Mouse (Mus musculus): ENCODE data around the gene Mfsd12. TPM values are rescaled to one million over a fixed set of nuclear protein-coding genes. Genes with fewer than 3 reads are reported as not detected.
A peak's percentile ranks its signal among the peaks of the same experiment; 100 is the strongest.

The Mfsd12 gene
- total RNA-seq (2022) = 10 to 100 TPM; 40.7 to 46.7 (median 43.6) TPM

GRCm38 (mm10) chr10:81356991-81357844, at the start of gene Mfsd12:
Gene Mfsd12, plus strand, starts transcription at chr10:81357491.
- peak; percentile 75 to 88 for DNase-seq (ENCODE audit: low spot score in 2 of 2)

GRCm38 (mm10) chr10:81309571-81309970, 47.7 kb upstream of the Mfsd12 start:
- no peak for DNase-seq (ENCODE audit: low spot score in 2 of 2)

GRCm38 (mm10) chr10:81313581-81313980, 43.7 kb upstream of the Mfsd12 start:
- DNase-seq (ENCODE audit: low spot score in 2 of 2) = no peak

DNA sequence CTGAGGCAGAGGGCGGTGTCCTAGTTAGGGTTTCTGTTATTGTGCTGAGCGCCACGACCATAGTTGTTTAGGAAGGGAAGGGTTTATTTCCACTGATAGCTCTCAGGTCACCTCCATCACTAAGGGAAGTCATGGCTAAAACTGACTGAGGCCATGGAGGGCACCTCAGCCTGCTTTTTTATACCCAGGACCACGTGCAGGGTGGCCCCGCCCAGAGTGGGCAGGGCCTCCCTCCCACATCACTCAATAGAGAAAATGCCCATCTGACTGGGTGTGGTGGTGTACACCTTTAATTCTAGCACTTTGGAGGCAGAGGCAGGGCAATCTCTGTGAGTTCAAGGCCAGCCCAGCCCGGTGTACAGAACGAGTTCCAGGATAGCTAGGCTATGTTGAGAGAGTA, 43.1 kb upstream of the Mfsd12 start:
- DNase-seq (ENCODE audit: low spot score in 2 of 2) = no peak

- no peak for DNase-seq (ENCODE audit: low spot score in 2 of 2)
Observed at GRCm38 (mm10) chr10:81315587-81315986, 41.7 kb upstream of the Mfsd12 start.

DNA sequence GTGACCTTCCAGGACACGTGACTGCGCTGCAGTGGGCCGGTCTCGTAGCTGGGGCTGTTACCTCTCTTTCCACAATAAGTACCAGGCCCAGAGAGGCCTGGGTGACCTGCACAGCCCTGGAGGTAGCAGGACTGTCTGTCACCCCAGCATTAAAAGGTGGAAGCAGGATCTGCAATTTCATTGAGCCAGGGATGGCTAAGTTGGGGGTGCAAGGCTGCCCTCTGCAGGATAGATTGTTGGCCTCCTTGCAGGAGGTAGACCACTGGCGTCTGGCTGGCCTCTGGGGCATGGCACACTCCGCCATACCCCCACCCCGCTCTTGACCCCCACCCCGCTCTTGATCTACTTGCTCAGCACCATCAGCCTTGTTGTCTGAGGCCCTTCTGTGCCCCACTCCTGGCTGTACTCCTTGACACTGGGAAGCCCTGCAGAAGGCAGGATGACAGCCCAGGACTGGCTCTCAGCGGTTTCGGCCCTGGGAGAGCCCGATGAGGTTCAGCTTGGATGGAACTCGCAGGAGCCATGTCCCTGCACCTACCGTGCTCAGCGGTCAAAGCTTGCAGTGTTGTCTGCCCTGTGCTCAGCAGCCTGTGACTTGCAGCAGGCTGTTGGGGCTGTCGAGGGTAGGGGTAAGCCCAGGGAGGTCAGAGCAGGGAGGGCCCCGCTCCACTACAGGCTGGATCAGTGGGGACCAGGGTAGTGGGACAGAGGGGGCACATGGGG, 40.8 kb upstream of the Mfsd12 start:
- DNase-seq (ENCODE audit: low spot score in 2 of 2) = no peak

GRCm38 (mm10) chr10:81317273-81317672, 40.0 kb upstream of the Mfsd12 start:
- DNase-seq (ENCODE audit: low spot score in 2 of 2) = no peak

GRCm38 (mm10) chr10:81318589-81319329, 38.5 kb upstream of the Mfsd12 start:
- DNase-seq (ENCODE audit: low spot score in 2 of 2) = no peak

- no peak for DNase-seq (ENCODE audit: low spot score in 2 of 2)
Observed at GRCm38 (mm10) chr10:81319330-81319699, 38.0 kb upstream of the Mfsd12 start.

DNA sequence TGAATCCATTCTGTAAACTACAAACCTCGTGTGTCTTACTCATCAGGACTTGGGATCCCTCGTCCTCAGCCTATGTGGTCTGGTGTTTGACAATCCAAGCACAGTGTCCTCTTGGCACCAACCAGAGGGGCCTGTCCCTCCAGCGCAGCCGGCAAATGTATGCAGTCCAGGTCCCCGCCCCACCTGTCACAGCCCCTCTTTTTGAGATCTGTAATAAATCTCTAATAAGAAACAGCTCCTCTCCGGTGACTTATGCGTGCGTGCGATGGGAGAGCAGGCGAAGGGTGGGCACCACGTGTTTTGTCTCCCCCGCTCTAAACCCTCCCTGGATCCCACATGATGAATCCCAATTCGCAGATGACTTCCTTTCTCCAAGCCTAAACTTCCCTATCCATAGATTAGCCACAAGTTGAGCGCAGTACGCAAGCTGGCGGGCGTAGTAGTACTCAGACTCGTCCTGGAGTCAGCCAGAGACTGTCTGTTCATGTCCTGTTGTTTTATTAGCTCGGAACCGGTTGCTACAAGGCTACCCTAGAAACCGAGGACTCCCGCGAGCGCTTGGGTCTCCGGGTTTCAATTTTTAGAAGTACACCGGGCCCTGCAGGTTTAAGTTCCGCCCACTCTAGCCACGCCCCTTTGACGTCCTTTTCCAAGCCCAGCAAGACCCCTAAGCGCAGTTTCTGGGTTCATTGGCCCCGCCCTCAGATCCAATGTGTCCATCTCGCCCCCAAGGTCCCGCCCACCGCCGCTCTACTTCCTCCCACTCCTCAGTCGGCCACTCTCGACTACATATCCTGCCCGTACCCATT, 37.3 kb upstream of the Mfsd12 start:
- peak in 1 of 2 experiments; percentile 53 for DNase-seq (ENCODE audit: low spot score in 2 of 2)

GRCm38 (mm10) chr10:81320550-81321347, 36.5 kb upstream of the Mfsd12 start, which contains the start of gene Cactin:
Gene Cactin, plus strand, starts transcription at chr10:81321103.
- DNase-seq (ENCODE audit: low spot score in 2 of 2) = peak; percentile 99 to 100

DNA sequence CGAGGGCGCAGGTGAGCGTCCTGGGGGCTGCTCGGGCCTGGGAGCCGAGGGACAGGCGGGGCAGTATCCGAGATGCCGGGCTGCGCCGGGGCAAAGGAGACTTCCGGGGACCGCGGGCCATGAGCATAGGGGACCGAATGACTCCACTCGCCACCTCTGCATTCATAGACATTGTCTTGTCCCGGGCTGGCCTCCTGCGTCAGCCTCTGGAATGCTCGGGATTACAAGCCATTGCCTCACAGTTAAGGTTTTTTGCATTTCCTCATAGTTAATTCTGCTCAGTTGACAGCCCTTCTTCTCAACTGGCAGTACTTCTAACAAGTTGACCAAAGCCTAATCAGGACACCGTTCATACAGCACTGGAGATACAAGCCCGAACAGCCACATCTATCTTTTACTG, 35.9 kb upstream of the Mfsd12 start:
- DNase-seq (ENCODE audit: low spot score in 2 of 2) = no peak

- no peak for DNase-seq (ENCODE audit: low spot score in 2 of 2)
Observed at GRCm38 (mm10) chr10:81322444-81322843, 34.8 kb upstream of the Mfsd12 start.

- no peak for DNase-seq (ENCODE audit: low spot score in 2 of 2)
Observed at GRCm38 (mm10) chr10:81323141-81323775, 34.0 kb upstream of the Mfsd12 start.

- no peak for DNase-seq (ENCODE audit: low spot score in 2 of 2)
Observed at GRCm38 (mm10) chr10:81323791-81324530, 33.3 kb upstream of the Mfsd12 start.

- DNase-seq (ENCODE audit: low spot score in 2 of 2) = no peak
Observed at GRCm38 (mm10) chr10:81325176-81325575, 32.1 kb upstream of the Mfsd12 start.

GRCm38 (mm10) chr10:81325781-81326180, 31.5 kb upstream of the Mfsd12 start:
- DNase-seq (ENCODE audit: low spot score in 2 of 2) = no peak

- DNase-seq (ENCODE audit: low spot score in 2 of 2) = no peak
Observed at GRCm38 (mm10) chr10:81326858-81327257, 30.4 kb upstream of the Mfsd12 start.

DNA sequence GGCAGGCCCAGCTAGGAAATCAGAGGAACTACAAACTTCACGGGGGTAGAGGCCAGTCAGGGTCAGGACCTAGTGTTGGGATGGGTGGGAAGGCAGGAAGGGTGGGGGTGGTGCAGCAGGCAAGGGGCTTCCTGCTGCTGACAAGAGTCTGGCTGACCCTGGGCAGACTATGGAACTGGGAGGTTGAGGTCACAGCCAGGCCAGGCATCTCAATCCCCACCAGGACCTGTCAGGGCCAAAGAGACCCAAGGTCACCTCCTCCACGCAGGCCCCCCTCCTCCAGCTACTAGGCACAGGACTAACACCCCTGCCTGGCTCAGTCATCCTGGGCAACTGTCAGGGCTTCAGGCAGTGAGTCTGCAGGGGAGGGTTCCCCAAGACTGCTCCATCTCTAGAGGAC, 29.3 kb upstream of the Mfsd12 start:
- DNase-seq (ENCODE audit: low spot score in 2 of 2) = no peak
